Mouse (Mus musculus) heart, embryonic 16.5 days (tissue): ENCODE data around the gene Rnf222. TPM values are rescaled to one million over a fixed set of nuclear protein-coding genes. Genes with fewer than 3 reads are reported as not detected.
A peak's percentile ranks its signal among the peaks of the same experiment; 100 is the strongest.

ENCODE experiments used
- ATAC-seq: fragments of 200-750 bp; cut with Nextera tagmentation; replicated peaks from 2 replicates; pipeline ENCODE4 v1.8.0; 2017; ENCODE audit warnings: moderate number of reproducible peaks; ENCODE audit not compliant: insufficient read depth, low FRiP score; ENCODE audit errors: extremely low read depth
- H3K27ac ChIP-seq: fragments of 300-500 bp; sonication (generic); 2 replicates; pipeline ENCODE4 v1.5.1; 2014; ENCODE audit warnings: mild to moderate bottlenecking, low read length, control low read depth, moderate library complexity
- H3K27me3 ChIP-seq: fragments of 300-500 bp; sonication (generic); 2 replicates; pipeline ENCODE4 v1.6.1; 2014; ENCODE audit warnings: low read length, mixed read lengths; ENCODE audit not compliant: control insufficient read depth, insufficient read depth
- H3K36me3 ChIP-seq: fragments of 300-500 bp; sonication (generic); 2 replicates; pipeline ENCODE4 v1.6.1; 2014; ENCODE audit not compliant: control insufficient read depth, insufficient read depth
- H3K4me1 ChIP-seq: fragments of 300-500 bp; sonication (generic); 2 replicates; pipeline ENCODE4 v1.6.1; 2014; ENCODE audit warnings: low read length, mixed read lengths; ENCODE audit not compliant: control insufficient read depth, insufficient read depth
- H3K4me2 ChIP-seq: fragments of 300-500 bp; sonication (generic); 2 replicates; pipeline ENCODE4 v1.6.1; 2014; ENCODE audit warnings: low read depth, mild to moderate bottlenecking, control low read depth, low read length
- H3K4me3 ChIP-seq: fragments of 300-500 bp; sonication (generic); 2 replicates; pipeline ENCODE4 v1.5.1; 2014; ENCODE audit warnings: mild to moderate bottlenecking, control low read depth, low read length
- H3K9ac ChIP-seq: fragments of 300-500 bp; sonication (generic); 2 replicates; pipeline ENCODE4 v1.6.1; 2014; ENCODE audit warnings: low read length, control low read depth
- H3K9me3 ChIP-seq: fragments of 300-500 bp; sonication (generic); replicated peaks from 2 replicates; pipeline ENCODE4 v1.6.1; 2016; ENCODE audit warnings: low read length; ENCODE audit not compliant: control insufficient read depth
- WGBS: fragments of 180-500 bp; shearing (Covaris S2); extraction: QIAGEN DNeasy Blood & Tissue Kit; methylation state at CpG from one replicate; pipeline ENCODE4 v1.1.7; 2014; 5-methylcytosine and 5-hydroxymethylcytosine counted together
- polyA plus RNA-seq: library from polyadenylated mRNA; unstranded; fragments of >200 nt; fragmentation: Nextera tagmentation; extraction: Ambion mirVana; gene quantifications from 2 replicates; pipeline ENCODE4 v1.2.1, GENCODE M21; 2015

Gene Rnf222
- polyA plus RNA-seq, 1 experiment from 2014 or later: 0.13 TPM

GRCm38 (mm10) chr11:68883843-68884242, 4.5 kb upstream of the Rnf222 start:
- H3K27ac ChIP-seq: no peak overlapping the region
- WGBS: 70% methylated on average over 2 of the region's 2 CpGs
- H3K4me2 ChIP-seq: no peak overlapping the region
- H3K4me1 ChIP-seq: no peaks in the 10 kb centered on the region
- ATAC-seq: no peak
- H3K9ac ChIP-seq: no peak overlapping the region
- no peaks in the 10 kb centered on the region for H3K9me3 ChIP-seq
- no peaks in the 10 kb centered on the region for H3K27me3 ChIP-seq
- no peak overlapping the region for H3K4me3 ChIP-seq
- no peaks in the 10 kb centered on the region for H3K36me3 ChIP-seq

GRCm38 (mm10) chr11:68884368-68884767, 4.0 kb upstream of the Rnf222 start:
- Histone ChIP-seq H3K27ac (no peak overlapping the region), H3K9me3 (no peaks in the 10 kb centered on the region), H3K36me3 (no peaks in the 10 kb centered on the region), H3K4me2 (no peak overlapping the region), H3K27me3 (no peaks in the 10 kb centered on the region), H3K4me3 (no peak overlapping the region), H3K4me1 (no peaks in the 10 kb centered on the region), H3K9ac (no peak overlapping the region)
- 63% methylated on average over 5 of the region's 5 CpGs for WGBS
- no peak for ATAC-seq

GRCm38 (mm10) chr11:68886091-68886490, 2.3 kb upstream of the Rnf222 start:
- 73% methylated on average over 5 of the region's 5 CpGs for WGBS
- no peak overlapping the region for H3K27ac ChIP-seq
- no peak for ATAC-seq

DNA sequence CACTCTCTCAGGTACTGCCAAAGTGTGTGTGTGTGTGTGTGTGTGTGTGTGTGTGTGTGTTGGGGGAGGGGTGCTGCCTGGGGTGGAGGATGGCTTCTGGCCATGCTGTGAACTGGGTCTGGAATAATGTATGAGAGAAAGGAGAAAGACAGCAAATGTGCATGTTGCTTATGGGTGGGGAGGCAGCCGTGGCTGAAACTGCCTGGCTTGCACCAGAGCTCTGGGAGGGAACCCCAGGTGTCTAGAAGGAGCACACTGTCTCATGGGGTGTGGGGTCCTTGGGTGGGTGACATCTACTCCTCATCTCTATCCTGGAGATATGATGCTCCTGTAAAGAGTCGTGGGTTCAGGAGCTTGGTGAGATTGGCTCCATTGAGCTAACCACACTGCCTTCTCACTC, 300 bp downstream of the Rnf222 start:
- Histone ChIP-seq H3K4me2 (no peak overlapping the region), H3K27me3 (no peaks in the 10 kb centered on the region), H3K27ac (no peak overlapping the region), H3K36me3 (no peaks in the 10 kb centered on the region), H3K4me1 (no peaks in the 10 kb centered on the region), H3K9ac (no peak overlapping the region), H3K9me3 (no peaks in the 10 kb centered on the region), H3K4me3 (no peak overlapping the region)
- WGBS: 65% methylated on average over 2 of the region's 2 CpGs
- ATAC-seq: no peak

More at GRCm38 (mm10) chr11:68886091-68886490, 2.3 kb upstream of the Rnf222 start:
- H3K36me3 ChIP-seq: no peaks in the 10 kb centered on the region
- no peaks in the 10 kb centered on the region for H3K4me1 ChIP-seq
- H3K9me3 ChIP-seq: no peaks in the 10 kb centered on the region
- H3K27me3 ChIP-seq: no peaks in the 10 kb centered on the region
- no peak overlapping the region for H3K4me2 ChIP-seq
- H3K9ac ChIP-seq: no peak overlapping the region
- H3K4me3 ChIP-seq: no peak overlapping the region

DNA sequence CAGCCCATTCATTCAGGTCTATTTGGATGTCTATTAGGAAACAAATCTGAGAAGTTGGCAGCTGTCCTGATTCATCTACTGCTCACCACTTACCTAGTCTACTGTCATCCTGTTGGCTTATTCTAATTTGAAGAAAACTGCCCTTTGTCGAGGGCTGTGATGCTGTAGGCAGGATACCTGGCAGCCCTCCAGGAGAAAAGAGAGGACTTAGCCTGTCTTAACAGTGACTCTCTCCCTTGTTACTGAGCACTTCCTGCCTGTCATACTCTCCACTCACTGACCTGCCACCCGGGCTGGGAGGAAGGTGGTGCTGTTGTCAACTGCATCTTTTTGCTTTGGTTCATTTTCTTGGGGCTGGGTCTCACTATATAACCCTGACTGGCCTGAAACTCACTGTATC, 2.3 kb downstream of the Rnf222 start:
- Histone ChIP-seq H3K4me1 (peaks cover 3% of the 10 kb centered on the region; the same call in 1 of the 2 replicates), H3K4me3 (no peak overlapping the region), H3K27ac (no peak overlapping the region), H3K4me2 (no peak overlapping the region), H3K9me3 (no peaks in the 10 kb centered on the region), H3K36me3 (no peaks in the 10 kb centered on the region), H3K9ac (no peak overlapping the region), H3K27me3 (no peaks in the 10 kb centered on the region)
- WGBS: 24% methylated on average over 2 of the region's 2 CpGs
- ATAC-seq: no peak

DNA sequence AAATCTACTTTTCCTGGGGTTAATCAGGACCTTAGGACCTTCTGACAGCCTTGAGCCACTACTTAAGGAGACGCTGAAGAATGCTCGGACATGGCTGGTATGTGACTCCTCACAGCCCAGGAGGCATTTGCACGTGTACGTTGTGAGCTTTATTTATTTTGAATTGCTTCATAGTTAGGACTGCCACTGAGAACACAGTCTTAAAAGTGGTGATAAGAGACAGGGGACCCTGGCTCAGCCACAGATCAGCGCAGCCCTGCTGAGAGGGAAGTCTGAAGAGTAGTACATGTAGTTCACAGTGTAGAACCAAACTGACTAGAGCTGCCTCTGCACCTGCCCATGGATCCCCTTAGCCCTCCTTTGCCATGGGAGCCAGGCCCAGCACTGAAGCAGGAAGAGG, 3.5 kb downstream of the Rnf222 start:
- Histone ChIP-seq H3K9me3 (no peaks in the 10 kb centered on the region), H3K9ac (no peak overlapping the region), H3K27me3 (no peaks in the 10 kb centered on the region), H3K36me3 (no peaks in the 10 kb centered on the region), H3K4me2 (no peak overlapping the region), H3K27ac (no peak overlapping the region), H3K4me1 (peaks cover 3% of the 10 kb centered on the region; the same call in 1 of the 2 replicates), H3K4me3 (no peak overlapping the region)
- ATAC-seq: no peak
- 56% methylated on average over 5 of the region's 5 CpGs for WGBS

DNA sequence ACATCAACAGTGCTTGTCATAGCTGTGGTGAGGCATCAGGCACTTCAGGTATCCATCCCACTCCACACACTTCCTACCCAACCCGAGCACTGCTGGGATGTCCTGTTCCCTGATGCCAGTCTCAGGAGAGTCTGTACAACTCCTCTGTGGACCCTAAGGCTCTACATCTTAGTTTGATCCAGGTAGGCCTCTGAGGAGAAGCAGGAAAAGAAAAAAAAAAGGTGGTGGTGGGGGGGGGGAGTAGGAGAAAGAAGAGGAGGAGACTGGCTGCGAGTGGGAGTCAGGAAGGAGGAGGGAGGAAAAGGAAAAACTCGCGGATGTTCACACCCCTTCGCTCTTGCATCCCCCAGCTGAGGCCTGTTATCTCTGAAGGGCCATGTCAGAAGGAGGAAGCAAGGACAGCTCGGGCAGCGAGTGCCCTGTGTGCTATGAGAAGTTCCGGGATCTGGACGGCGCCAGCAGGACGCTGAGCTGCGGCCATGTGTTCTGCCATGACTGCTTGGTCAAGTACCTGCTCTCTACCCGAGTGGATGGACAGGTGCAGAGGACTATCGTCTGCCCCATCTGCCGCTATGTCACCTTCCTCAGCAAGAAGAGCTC, 4.0 kb downstream of the Rnf222 start:
- 38% methylated on average over 15 of the region's 15 CpGs for WGBS
- Histone ChIP-seq H3K36me3 (no peaks in the 10 kb centered on the region), H3K9ac (no peak overlapping the region), H3K4me2 (0 out of 2 replicates have a peak overlapping the region, but pooled peaks have one; percentile 10), H3K9me3 (no peaks in the 10 kb centered on the region), H3K27ac (0 out of 2 replicates have a peak overlapping the region, but pooled peaks have one; percentile 36), H3K4me3 (no peak overlapping the region), H3K27me3 (no peaks in the 10 kb centered on the region), H3K4me1 (peaks cover 3% of the 10 kb centered on the region; the same call in 1 of the 2 replicates)
- ATAC-seq: no peak

- no peak for ATAC-seq
Observed at GRCm38 (mm10) chr11:68893911-68894464, 5.6 kb downstream of the Rnf222 start.

DNA sequence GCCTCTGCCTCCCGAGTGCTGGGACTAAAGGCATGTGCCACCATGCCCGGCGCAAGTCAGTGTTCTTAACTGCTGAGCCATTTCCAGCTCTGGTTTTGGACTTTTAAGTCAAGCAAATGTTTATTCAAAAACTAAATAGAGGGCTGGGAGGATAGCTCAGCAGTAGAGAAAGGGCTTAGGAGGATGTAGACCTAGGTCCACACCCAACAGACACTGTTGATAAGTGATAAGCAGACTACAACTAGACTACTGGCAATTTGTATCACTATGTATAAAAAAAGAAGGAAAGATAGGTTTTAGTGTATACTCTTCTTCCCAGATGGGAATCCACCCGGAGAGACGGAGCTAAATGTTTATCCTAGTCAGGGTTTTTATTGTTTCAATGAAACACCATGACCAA, 7.9 kb downstream of the Rnf222 start:
- no peaks in the 10 kb centered on the region for H3K36me3 ChIP-seq
- H3K9ac ChIP-seq: no peak overlapping the region
- H3K9me3 ChIP-seq: no peaks in the 10 kb centered on the region
- 91% methylated on average over 5 of the region's 5 CpGs for WGBS
- H3K4me2 ChIP-seq: no peak overlapping the region
- ATAC-seq: no peak
- H3K4me1 ChIP-seq: peaks cover 5% of the 10 kb centered on the region
- H3K4me3 ChIP-seq: no peak overlapping the region
- no peak overlapping the region for H3K27ac ChIP-seq
- peaks cover 3% of the 10 kb centered on the region; the same call in 1 of the 2 replicates for H3K27me3 ChIP-seq

More at GRCm38 (mm10) chr11:68893911-68894464, 5.6 kb downstream of the Rnf222 start:
- Histone ChIP-seq H3K9me3 (no peaks in the 10 kb centered on the region), H3K27me3 (no peaks in the 10 kb centered on the region), H3K4me2 (no peak overlapping the region), H3K4me1 (peaks cover 3% of the 10 kb centered on the region; the same call in 1 of the 2 replicates), H3K9ac (no peak overlapping the region), H3K27ac (no peak overlapping the region), H3K36me3 (no peaks in the 10 kb centered on the region), H3K4me3 (no peak overlapping the region)
- WGBS: 63% methylated on average over 12 of the region's 12 CpGs
